Mouse (Mus musculus) bone marrow macrophage, adult 2 months (primary cell): Measurements from ENCODE around the gene Mttp. TPM values are rescaled to one million over a fixed set of nuclear protein-coding genes. Genes with fewer than 3 reads are reported as not detected.

Source experiments
- H3K27ac ChIP-seq: 2 replicates; pipeline ENCODE4 v1.5.1; 2012; ENCODE audit warnings: low read depth, low read length; ENCODE audit not compliant: insufficient read depth
- H3K4me1 ChIP-seq: 2 replicates; pipeline ENCODE4 v1.6.1; 2012; ENCODE audit warnings: low read length; ENCODE audit not compliant: control insufficient read depth, insufficient read depth
- H3K4me3 ChIP-seq: 2 replicates; pipeline ENCODE4 v1.5.1; 2012; ENCODE audit warnings: mild to moderate bottlenecking, low read length, moderate library complexity; ENCODE audit not compliant: insufficient read depth
- CTCF ChIP-seq: IDR thresholded peaks from 2 replicates; pipeline ENCODE4 v1.5.1; 2012; ENCODE audit warnings: low read depth, mild to moderate bottlenecking, low read length, moderate library complexity
- POLR2A ChIP-seq: IDR thresholded peaks from 2 replicates; pipeline ENCODE4 v1.6.1; 2012; ENCODE audit warnings: mild to moderate bottlenecking, low read depth, low read length, borderline replicate concordance
- polyA plus RNA-seq: library from polyadenylated mRNA; stranded (reverse); fragments of >200 nt; gene quantifications from 2 replicates; pipeline ENCODE4 v1.2.4, GENCODE M21; 2012; ENCODE audit not compliant: missing spikeins, insufficient read depth, insufficient read length

Gene Mttp
- polyA plus RNA-seq, 1 experiment = 1.0 TPM

- Histone ChIP-seq H3K4me1 (no peaks in the 10 kb centered on the region), H3K27ac (no peak overlapping the region), H3K4me3 (no peak overlapping the region)
- no peak for TF ChIP-seq POLR2A
Observed at GRCm38 (mm10) chr3:138134528-138134927, 10.2 kb downstream of the Mttp start.

- TF ChIP-seq POLR2A (no peak), CTCF (no peak)
- Histone ChIP-seq H3K4me1 (no peaks in the 10 kb centered on the region), H3K4me3 (no peak overlapping the region), H3K27ac (no peak overlapping the region)
Observed at GRCm38 (mm10) chr3:138133916-138134315, 10.9 kb downstream of the Mttp start.

GRCm38 (mm10) chr3:138133463-138133862 is 11.3 kb downstream of the Mttp start:
- TF ChIP-seq POLR2A = no peak
- TF ChIP-seq CTCF = no peak
- Histone ChIP-seq H3K27ac (no peak overlapping the region), H3K4me3 (no peak overlapping the region), H3K4me1 (no peaks in the 10 kb centered on the region)

- Histone ChIP-seq H3K27ac (no peak overlapping the region), H3K4me1 (no peaks in the 10 kb centered on the region), H3K4me3 (no peak overlapping the region)
- TF ChIP-seq POLR2A = no peak
- no peak for TF ChIP-seq CTCF
Observed at GRCm38 (mm10) chr3:138131168-138131567, 13.6 kb downstream of the Mttp start.

DNA sequence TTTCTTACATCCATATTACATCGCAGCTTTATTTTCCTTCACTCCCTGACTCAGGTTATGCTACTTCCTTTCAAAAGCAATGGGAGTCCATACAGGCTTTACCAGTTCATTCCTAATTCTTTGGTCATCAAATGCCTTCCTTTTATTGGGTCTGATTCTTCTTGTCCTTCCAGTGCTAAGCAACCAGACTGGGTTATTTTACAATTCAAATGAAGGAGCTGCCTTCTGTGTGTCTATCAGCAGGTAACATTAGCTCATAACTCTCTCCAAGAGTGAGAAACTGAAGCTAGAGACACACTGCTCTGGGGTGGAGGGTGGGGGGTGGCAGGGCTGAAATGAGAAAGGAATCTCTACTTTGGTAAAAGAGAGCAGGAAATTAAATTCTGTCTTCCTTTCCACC is 14.1 kb downstream of the Mttp start:
- TF ChIP-seq CTCF (no peak), POLR2A (no peak)
- H3K4me1 ChIP-seq = no peaks in the 10 kb centered on the region
- no peak overlapping the region for H3K27ac ChIP-seq
- no peak overlapping the region for H3K4me3 ChIP-seq

GRCm38 (mm10) chr3:138129110-138129509 is 15.7 kb downstream of the Mttp start:
- Histone ChIP-seq H3K4me1 (no peaks in the 10 kb centered on the region), H3K4me3 (no peak overlapping the region), H3K27ac (no peak overlapping the region)
- TF ChIP-seq CTCF (no peak), POLR2A (no peak)

DNA sequence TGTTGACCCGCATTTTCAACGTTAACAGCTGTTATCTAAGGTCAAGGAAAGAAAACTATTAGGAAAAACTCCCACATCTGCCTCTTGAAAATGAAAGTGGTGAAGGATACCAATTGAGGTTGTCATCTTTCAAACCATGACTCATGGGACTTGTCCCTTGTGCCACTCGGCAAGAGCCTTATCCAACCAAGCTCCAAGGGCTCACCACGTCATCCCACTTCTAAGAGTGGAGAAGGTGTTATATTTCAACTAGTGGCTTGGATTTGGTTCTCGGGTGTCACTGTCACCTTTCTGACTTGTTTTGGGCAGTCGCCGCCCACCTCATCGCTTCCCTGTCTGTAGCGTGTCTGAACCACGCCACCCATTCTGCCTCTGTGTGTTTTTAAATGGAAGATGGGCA is 20.9 kb downstream of the Mttp start:
- TF ChIP-seq CTCF (no peak), POLR2A (no peak)
- Histone ChIP-seq H3K4me3 (no peak overlapping the region), H3K4me1 (peaks cover 3% of the 10 kb centered on the region; the same call in 1 of the 2 replicates), H3K27ac (no peak overlapping the region)

- H3K4me3 ChIP-seq = no peak overlapping the region
- no peak overlapping the region for H3K27ac ChIP-seq
- TF ChIP-seq POLR2A (no peak), CTCF (no peak)
- H3K4me1 ChIP-seq = peaks cover 9% of the 10 kb centered on the region
Observed at GRCm38 (mm10) chr3:138121461-138121860, 23.3 kb downstream of the Mttp start.

GRCm38 (mm10) chr3:138119444-138120105 is 25.2 kb downstream of the Mttp start:
- Histone ChIP-seq H3K4me3 (no peak overlapping the region), H3K4me1 (peaks cover 9% of the 10 kb centered on the region), H3K27ac (no peak overlapping the region)
- TF ChIP-seq POLR2A (no peak), CTCF (no peak)

DNA sequence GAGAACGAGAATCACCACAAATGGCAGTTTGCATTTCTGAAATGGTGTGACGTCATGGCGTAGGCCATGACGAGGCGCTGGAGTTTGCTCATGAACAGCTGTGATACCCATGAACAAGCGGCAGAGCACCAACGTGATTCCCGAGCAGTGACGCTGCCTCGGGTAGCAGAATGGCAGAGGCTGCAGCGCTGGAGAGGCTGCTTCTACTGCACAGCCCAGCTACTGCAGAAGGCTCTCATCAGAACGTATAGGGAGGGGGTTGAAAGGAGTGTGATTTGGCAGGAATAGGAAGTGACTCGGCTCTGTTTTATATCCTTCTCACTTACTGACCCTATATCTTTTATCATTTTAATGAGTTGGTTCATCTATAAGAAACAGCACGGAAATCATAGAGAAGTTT is 25.9 kb downstream of the Mttp start:
- peaks cover 9% of the 10 kb centered on the region for H3K4me1 ChIP-seq
- peak overlapping the region; percentile 63 for H3K27ac ChIP-seq
- peak overlapping the region; percentile 46 for H3K4me3 ChIP-seq
- no peak for TF ChIP-seq CTCF
- no peak for TF ChIP-seq POLR2A
